8 mouse cellular contexts compared by ENCODE assay signal in the genomic region with DNA sequence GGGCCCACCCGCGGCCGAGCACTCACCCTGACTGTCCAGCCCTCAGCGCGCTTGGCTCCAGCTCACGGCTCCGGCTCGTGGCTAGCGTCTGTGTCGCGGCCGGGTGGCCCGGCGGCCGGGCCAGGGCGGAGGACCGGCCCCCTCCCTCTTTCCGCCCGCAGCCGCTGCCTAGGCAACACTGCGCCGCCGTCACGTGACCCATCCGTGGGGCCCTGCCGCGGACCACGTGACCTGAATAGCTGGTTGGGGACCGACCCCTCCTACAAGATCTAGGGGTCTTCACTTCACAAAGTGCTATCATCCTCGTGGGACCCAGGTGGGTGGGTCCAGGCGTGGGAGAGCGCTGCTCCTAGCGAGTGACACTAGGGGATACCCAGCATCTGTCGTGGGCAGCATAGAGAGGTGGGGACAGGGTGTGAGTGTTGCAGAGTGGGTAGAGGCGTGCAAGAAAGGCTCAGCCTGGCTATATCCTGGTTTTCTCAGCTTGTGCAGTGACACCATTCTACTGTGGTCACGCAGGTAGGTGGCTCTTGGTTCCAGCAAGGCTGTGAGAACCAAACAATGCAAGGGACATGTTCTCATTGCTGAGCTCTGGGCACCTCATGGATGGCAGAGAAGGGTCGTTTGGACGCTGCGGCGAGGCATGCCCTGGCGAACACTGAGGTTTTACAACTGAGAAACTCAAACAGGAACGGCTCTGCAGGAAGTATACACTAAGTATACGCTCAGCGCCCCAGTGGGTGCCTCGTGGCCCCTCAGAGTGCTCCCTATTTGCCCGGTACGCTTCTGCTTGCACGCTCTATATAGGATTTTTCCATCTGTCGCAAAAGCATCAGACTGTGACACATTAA. TPM values are rescaled to one million over a fixed set of nuclear protein-coding genes. Genes with fewer than 3 reads are reported as not detected.
DNase-seq lines count a peak whose midpoint lies in the region; ATAC-seq and TF ChIP-seq lines count a peak whose summit lies in the region.

TSS of gene Orai2 (minus strand) at position 202 of the 851 bp plus-strand sequence.

- no peaks in the 10 kb centered on the region for H3K9me3 ChIP-seq in ES-Bruce4 (replicated peaks; ENCODE audit: control insufficient read depth, insufficient read depth, low read length, poor library complexity, severe bottlenecking)
- H3K9me3 ChIP-seq in forebrain, embryonic 14.5 days (replicated peaks; ENCODE audit: control insufficient read depth, low read length): no peaks in the 10 kb centered on the region
- H3K9me3 ChIP-seq in liver, embryonic 15.5 days (replicated peaks): no peaks in the 10 kb centered on the region
- peaks cover 7% of the 10 kb centered on the region; the same call in 1 of the 2 replicates for H3K9me3 ChIP-seq in neural tube, embryonic 12.5 days
- no peaks in the 10 kb centered on the region for H3K9me3 ChIP-seq in stomach, postnatal 0 days (ENCODE audit: control insufficient read depth, low read length)

- TF ChIP-seq EP300 in ES-Bruce4 (IDR thresholded peaks at IDR 0.05; ENCODE audit: insufficient read depth, low read depth, low read length): no peak
- no peak for TF ChIP-seq EP300 in stomach, postnatal 0 days (optimal IDR thresholded peaks at IDR 0.05)

- peak; percentile 88 for ATAC-seq in forebrain, embryonic 14.5 days
- ATAC-seq in liver, embryonic 15.5 days (ENCODE audit: insufficient read depth): peak; percentile 79
- peak; percentile 89 for ATAC-seq in neural tube, embryonic 12.5 days (ENCODE audit: low FRiP score, low read depth)
- peak; percentile 67 for ATAC-seq in stomach, postnatal 0 days (ENCODE audit: low FRiP score, low TSS enrichment)

- peak within 1 kb of the TSS; percentile 14 for H3K9ac ChIP-seq in ES-Bruce4 (ENCODE audit: low read depth, poor library complexity, severe bottlenecking)
- H3K9ac ChIP-seq in forebrain, embryonic 14.5 days (ENCODE audit: low read length): peak within 1 kb of the TSS; percentile 75
- H3K9ac ChIP-seq in liver, embryonic 15.5 days: peak within 1 kb of the TSS; percentile 56
- peak within 1 kb of the TSS; percentile 73 for H3K9ac ChIP-seq in neural tube, embryonic 12.5 days
- peak within 1 kb of the TSS; percentile 64 for H3K9ac ChIP-seq in stomach, postnatal 0 days (ENCODE audit: low read length)

- H3K27ac ChIP-seq in ES-Bruce4 (ENCODE audit: insufficient read depth, low read length): no peak within 1 kb of the TSS
- H3K27ac ChIP-seq in forebrain, embryonic 14.5 days (ENCODE audit: low read depth, low read length): peak within 1 kb of the TSS; percentile 36
- peak within 1 kb of the TSS; percentile 77 for H3K27ac ChIP-seq in liver, embryonic 15.5 days (replicated peaks)
- no peak within 1 kb of the TSS for H3K27ac ChIP-seq in neural tube, embryonic 12.5 days
- H3K27ac ChIP-seq in stomach, postnatal 0 days (replicated peaks): peak within 1 kb of the TSS; percentile 88

- H3K36me3 ChIP-seq in ES-Bruce4 (ENCODE audit: control insufficient read depth, insufficient read depth, low read length, poor library complexity, severe bottlenecking): no peaks in the 10 kb centered on the region
- H3K36me3 ChIP-seq in forebrain, embryonic 14.5 days (ENCODE audit: control insufficient read depth, insufficient read depth, low read length): 0 out of 2 replicates have a peak, but pooled peaks cover 2% of the 10 kb centered on the region
- H3K36me3 ChIP-seq in liver, embryonic 15.5 days (replicated peaks): peaks cover 9% of the 10 kb centered on the region
- H3K36me3 ChIP-seq in neural tube, embryonic 12.5 days: peaks cover 4% of the 10 kb centered on the region; the same call in 1 of the 2 replicates
- H3K36me3 ChIP-seq in stomach, postnatal 0 days (ENCODE audit: control insufficient read depth, insufficient read depth, low read length): no peaks in the 10 kb centered on the region

- no peak for TF ChIP-seq CTCF in ES-Bruce4 (IDR thresholded peaks at IDR 0.05; ENCODE audit: low read depth, low read length)
- no peak for TF ChIP-seq CTCF in stomach, postnatal 0 days (IDR thresholded peaks at IDR 0.05; ENCODE audit: low read depth)

- H3K4me3 ChIP-seq in ES-Bruce4 (ENCODE audit: low read depth, low read length): peak within 1 kb of the TSS; percentile 71
- H3K4me3 ChIP-seq in forebrain, embryonic 14.5 days (ENCODE audit: low read depth, low read length): peak within 1 kb of the TSS; percentile 55
- H3K4me3 ChIP-seq in liver, embryonic 15.5 days (replicated peaks): peak within 1 kb of the TSS; percentile 65
- H3K4me3 ChIP-seq in neural tube, embryonic 12.5 days: peak within 1 kb of the TSS; percentile 59
- H3K4me3 ChIP-seq in stomach, postnatal 0 days (ENCODE audit: low read depth, low read length): peak within 1 kb of the TSS; percentile 57

- H3K4me1 ChIP-seq in ES-Bruce4 (ENCODE audit: control insufficient read depth, insufficient read depth, low read length): peaks cover 4% of the 10 kb centered on the region
- peaks cover 10% of the 10 kb centered on the region for H3K4me1 ChIP-seq in forebrain, embryonic 14.5 days (ENCODE audit: control insufficient read depth, insufficient read depth, low read length)
- peaks cover 35% of the 10 kb centered on the region for H3K4me1 ChIP-seq in liver, embryonic 15.5 days (replicated peaks)
- peaks cover 10% of the 10 kb centered on the region for H3K4me1 ChIP-seq in neural tube, embryonic 12.5 days
- H3K4me1 ChIP-seq in stomach, postnatal 0 days (replicated peaks; ENCODE audit: control insufficient read depth, insufficient read depth): peaks cover 2% of the 10 kb centered on the region; the same call in 1 of the 2 replicates

- peak within 1 kb of the TSS; percentile 88 for H3K4me2 ChIP-seq in forebrain, embryonic 14.5 days (ENCODE audit: low read length)
- peak within 1 kb of the TSS; percentile 92 for H3K4me2 ChIP-seq in liver, embryonic 15.5 days
- H3K4me2 ChIP-seq in neural tube, embryonic 12.5 days (replicated peaks): peak within 1 kb of the TSS; percentile 97
- peak within 1 kb of the TSS; percentile 87 for H3K4me2 ChIP-seq in stomach, postnatal 0 days (replicated peaks; ENCODE audit: low read depth)

- WGBS in forebrain, embryonic 14.5 days: 4% methylated on average over 48 of the region's 49 CpGs
- WGBS in liver, embryonic 15.5 days (ENCODE audit: insufficient replicate concordance): 2% methylated on average over 49 of the region's 49 CpGs
- WGBS in neural tube, embryonic 12.5 days: 5% methylated on average over 49 of the region's 49 CpGs
- 2% methylated on average over 48 of the region's 49 CpGs for WGBS in stomach, postnatal 0 days

- DNase-seq in cerebellum, adult 11 months: peak; percentile 82
- peak; percentile 89 for DNase-seq in forebrain, embryonic 14.5 days (ENCODE audit: low spot score)
- DNase-seq in heart, postnatal 10 days: peak; percentile 82
- DNase-seq in kidney, postnatal 4 days: peak; percentile 88 to 93
- DNase-seq in stomach, postnatal 0 days (ENCODE audit: low spot score): peak; percentile 82

- intact Hi-C loops in heart, postnatal 10 days (cut with DNase I): no loop called here

- no peak for TF ChIP-seq POLR2A in ES-Bruce4 (IDR thresholded peaks at IDR 0.05; ENCODE audit: insufficient read depth, low read length)

- no peaks in the 10 kb centered on the region for H3K27me3 ChIP-seq in ES-Bruce4 (ENCODE audit: control insufficient read depth, insufficient read depth, low read length, poor library complexity, severe bottlenecking)
- no peaks in the 10 kb centered on the region for H3K27me3 ChIP-seq in forebrain, embryonic 14.5 days (replicated peaks; ENCODE audit: control insufficient read depth, insufficient read depth, low read length)
- H3K27me3 ChIP-seq in liver, embryonic 15.5 days: no peaks in the 10 kb centered on the region
- no peaks in the 10 kb centered on the region for H3K27me3 ChIP-seq in neural tube, embryonic 12.5 days (replicated peaks)
- H3K27me3 ChIP-seq in stomach, postnatal 0 days (ENCODE audit: control insufficient read depth, insufficient read depth, low read length): no peaks in the 10 kb centered on the region

RNA-seq across cellular contexts. Expression of gene Orai2, which starts in this region (rescaled TPM):
- polyA plus RNA-seq in ES-Bruce4 (2011; ENCODE audit: insufficient read depth, insufficient read length, low read depth, missing spikeins): 1.5 and 1.7 TPM in 2 replicates
- polyA plus RNA-seq in forebrain, embryonic 14.5 days (2014; fragmentation: Nextera tagmentation; extraction: Ambion mirVana): 21.7 and 29.7 TPM in 2 replicates
- 1 to 10 TPM; 2.7 to 3.8 TPM for total RNA-seq in heart, postnatal 10 days (2021)
- 3.4 and 4.4 TPM in 2 replicates for polyA plus RNA-seq in liver, embryonic 15.5 days (2015; fragmentation: Nextera tagmentation; extraction: Ambion mirVana)
- 18.6 and 18.9 TPM in 2 replicates for polyA plus RNA-seq in neural tube, embryonic 12.5 days (2016; fragmentation: Nextera tagmentation; extraction: Ambion mirVana)
- polyA plus RNA-seq in stomach, postnatal 0 days (2015; fragmentation: Nextera tagmentation; extraction: Ambion mirVana): 6.7 and 7.2 TPM in 2 replicates

Comparison
In these comparisons a context has a peak if more than half of its experiments do, and no peak if none do; other contexts are left out.
1. H3K27ac ChIP-seq: peak in forebrain, embryonic 14.5 days (single experiment), liver, embryonic 15.5 days (single experiment) and stomach, postnatal 0 days (single experiment); none in ES-Bruce4 (single experiment) and neural tube, embryonic 12.5 days (single experiment).
2. H3K9ac ChIP-seq: peak in every context shown above with its lines; median percentile 75 in forebrain, embryonic 14.5 days; 73 in neural tube, embryonic 12.5 days; 64 in stomach, postnatal 0 days; 56 in liver, embryonic 15.5 days; 14 in ES-Bruce4.
3. Peak in every context shown above with its lines, with median percentiles within 50 percentile points of each other: H3K4me3 ChIP-seq, DNase-seq, ATAC-seq and H3K4me2 ChIP-seq.